Mouse (Mus musculus): ENCODE measurements around the gene Fam81b.
"Not testable (repeated sequence)": the region's sequence is repeated elsewhere in the genome, so short reads cannot be mapped to it uniquely, and the experiment has no call there.

Fam81b gene

DNA sequence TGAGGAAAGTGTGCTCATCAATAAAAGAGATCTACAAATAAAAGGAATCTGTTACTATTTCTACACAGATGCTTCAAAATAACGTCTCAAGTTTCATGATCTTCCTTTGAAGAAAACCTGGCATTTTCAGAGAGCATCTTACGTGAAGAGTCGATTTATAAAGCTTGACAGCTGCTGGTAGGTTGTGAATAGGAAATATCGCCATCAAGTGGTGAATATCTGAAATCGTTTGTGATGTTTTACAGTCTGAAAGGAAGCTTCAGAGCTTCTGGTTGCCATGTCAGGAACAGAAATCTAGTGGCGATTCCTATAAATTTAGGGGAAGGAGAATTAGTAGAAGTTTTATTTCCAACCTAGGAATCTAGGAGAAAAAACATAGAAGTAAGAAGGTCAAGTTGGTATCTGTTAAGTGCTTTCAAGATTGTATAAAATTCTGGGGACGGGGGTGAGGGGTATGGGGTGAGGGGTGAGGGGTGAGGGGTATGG, at the start of gene Fam81b:
Gene Fam81b (minus strand): TSS at position 436 of the 486 bp plus-strand sequence.
- DNase-seq (ENCODE audit: low spot score in 2 of 2): no peak

DNA sequence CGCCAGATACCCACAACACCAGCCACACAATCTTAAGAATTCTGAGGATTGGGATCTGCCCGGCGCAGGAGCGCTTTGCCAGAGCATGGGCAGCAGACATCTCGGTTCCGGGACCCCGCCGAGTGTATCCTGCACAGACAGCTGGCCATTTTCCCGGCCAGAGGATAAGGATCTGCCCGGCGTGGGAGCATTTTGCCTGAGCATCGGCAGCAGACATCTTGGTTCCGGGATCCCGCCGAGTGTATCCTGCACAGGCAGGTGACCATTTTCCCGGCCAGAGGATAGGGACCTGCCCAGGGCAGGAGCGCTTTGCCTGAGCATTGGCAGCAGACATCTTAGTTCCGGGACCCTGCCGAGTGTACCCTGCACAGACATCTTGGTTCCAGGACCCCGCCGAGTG, 41.1 kb upstream of the Fam81b start:
- DNase-seq (ENCODE audit: low spot score in 2 of 2): not testable (repeated sequence)

DNA sequence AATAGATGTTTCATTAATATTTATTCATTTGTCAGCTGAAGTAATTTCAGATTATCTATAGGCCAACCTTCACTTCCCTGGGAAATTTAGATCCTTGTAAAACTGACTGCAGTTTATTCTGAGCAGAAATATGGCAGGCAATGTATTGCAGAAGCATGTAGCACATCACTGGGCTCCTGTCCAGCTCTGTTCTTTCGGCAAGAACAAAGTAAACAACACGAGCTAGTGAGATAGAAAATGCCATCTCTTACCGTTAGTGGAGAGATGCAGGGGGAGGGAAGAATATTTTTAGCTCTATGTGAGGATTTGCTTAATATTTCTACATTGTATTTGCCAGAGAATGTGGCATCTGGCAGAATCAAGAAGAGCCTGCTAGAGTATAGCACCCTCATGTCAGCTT, 13.8 kb upstream of the Fam81b start:
- DNase-seq (ENCODE audit: low spot score in 2 of 2): no peak

DNA sequence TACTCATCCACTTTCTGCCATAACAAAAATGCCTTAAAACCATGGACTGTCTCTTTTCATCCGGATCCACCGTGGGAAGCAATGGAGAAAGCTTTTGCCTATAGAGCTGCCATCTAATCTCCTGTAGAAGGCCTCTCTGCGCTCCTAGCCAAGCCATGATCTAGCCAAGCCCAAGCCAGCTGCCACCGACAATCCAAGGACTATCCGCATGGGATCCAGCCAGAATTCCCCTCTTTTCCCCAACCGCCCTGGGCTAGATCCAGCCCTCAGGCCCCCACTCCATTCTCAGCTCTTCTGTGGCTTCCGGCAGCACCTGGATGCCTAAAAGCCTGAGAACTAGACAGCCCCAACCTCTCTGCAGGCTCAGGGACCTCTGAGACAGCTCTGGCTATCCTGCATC, 6.7 kb upstream of the Fam81b start:
- no peak for DNase-seq (ENCODE audit: low spot score in 2 of 2)

DNA sequence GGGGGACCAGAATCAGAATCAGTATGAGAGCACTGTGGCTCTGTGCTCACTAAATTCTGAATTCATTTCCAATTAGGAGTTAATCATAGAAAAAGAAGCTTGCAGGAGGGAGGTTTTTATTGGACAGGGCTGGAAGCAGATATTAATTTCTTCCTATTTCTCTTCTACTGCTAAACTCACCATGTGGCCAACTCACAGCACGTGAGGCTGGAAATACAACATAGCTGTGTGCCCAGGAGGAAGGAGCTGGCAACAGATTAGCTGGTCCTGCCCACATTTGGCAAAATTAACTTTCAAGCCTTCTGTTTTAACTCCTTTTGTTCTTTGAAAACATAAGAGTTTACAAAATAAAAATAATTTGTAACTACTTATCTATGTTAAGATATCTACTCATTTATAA, 3.9 kb upstream of the Fam81b start:
- no peak for DNase-seq (ENCODE audit: low spot score in 2 of 2)

DNA sequence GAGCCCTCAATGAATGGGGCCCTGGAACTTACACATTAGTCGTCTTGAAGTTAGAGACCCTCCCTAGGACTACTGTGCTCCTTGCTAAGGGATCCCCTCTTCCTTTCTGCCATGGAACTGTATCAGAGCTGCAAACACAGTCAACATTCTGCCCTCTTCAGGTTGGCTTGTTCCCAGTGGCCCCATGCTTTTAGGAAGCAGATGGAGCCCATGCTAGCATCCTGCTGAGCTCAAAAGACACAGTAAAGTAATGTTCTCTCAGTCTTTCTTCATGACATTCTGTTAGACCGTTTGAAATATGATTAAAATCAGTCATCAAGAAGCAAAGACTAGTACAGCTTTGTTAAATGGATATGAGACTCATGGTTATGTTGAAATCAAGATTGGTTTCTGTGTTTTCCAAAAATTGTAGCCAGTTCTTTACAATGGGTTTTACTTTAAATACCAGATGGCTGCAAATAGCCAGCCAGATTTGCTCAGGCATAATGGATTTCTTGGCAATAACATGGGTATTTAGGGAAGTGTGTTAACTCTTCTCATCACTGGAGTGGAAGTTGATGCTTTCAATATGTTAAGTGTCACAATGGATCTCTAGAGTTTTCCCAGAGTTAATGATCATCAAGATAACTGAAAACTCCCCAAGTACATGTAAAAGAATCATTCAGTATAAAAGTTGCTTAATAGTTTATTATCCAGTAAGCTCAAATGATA, 938 bp upstream of the Fam81b start:
- no peak for DNase-seq (ENCODE audit: low spot score in 2 of 2)

DNA sequence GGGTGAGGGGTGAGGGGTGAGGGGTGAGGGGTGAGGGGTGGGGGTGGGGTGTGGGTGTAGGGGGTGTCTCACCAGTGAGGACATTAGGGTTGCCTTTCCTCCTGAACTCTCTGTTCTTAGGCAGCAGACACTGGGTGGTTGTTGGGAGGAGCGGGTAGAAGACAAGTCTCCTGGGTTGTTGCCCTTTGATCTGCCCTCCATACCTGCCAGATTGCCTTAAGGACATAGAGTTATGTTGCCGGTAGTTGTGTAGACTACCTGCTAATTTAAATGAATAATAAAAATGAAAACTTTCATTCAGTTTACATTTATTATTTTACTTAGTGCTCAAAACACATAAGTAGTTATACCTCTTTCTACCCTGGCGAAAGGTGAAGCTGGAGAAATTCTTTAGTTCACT, 369 bp upstream of the Fam81b start:
- DNase-seq (ENCODE audit: low spot score in 2 of 2): no peak

DNA sequence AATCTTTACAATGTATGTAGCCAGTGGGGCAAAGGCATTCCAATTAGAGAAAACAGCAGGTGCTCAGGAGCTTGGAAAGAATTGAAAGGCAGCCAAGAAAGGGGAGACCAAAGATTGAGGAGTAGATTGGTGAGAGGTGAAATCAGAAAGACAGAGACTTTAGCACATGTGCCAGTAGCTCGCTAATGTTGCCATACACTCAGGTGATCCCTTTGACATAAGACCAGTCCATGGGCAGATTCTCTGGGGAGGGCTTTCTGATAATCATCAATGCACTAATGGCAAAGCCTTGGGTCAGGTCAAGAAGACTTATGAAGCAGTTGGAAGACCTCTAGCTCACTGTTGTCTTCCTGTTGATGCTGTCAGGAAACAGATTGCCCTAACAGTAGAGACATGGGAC, 671 bp downstream of the Fam81b start:
- DNase-seq (ENCODE audit: low spot score in 2 of 2): no peak

DNA sequence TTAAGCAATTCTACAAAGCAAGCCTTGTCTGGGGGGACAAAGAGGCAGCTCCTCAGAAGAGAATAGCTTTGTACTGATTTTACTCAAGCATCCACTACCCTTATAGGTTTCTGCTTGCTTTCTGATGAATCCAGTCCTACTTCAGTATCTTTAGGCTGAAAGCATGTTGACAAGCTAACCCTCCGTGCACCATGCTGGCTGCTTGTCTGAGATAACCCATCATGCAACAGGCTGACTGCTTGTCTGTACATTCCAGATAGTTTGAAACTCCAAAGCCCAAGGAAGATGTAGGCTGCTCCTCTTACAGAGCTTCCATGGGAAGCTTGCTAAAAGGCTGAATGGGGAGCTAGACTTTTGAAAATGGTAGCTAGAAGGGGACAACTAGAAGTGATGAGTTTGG, 1.7 kb downstream of the Fam81b start:
- DNase-seq (ENCODE audit: low spot score in 2 of 2): no peak

DNA sequence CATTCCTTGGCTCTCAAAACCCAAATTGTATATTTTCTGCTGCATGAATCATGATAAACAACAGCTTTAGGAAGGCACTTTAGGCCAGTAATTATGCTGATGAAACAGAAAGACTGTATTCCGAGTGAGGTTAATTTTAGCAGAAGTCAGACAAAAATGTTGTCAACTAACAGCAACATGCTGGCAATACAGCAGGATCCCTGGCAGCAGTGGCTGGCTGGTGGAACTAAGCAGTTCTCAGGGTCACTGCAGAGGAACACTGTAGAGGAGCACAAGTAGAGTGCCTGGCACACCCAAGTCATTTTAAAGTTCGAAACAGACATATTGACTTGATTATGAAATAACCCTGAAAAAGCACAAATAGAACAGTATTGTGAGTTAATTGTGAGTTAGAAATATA, 2.8 kb downstream of the Fam81b start:
- no peak for DNase-seq (ENCODE audit: low spot score in 2 of 2)

DNA sequence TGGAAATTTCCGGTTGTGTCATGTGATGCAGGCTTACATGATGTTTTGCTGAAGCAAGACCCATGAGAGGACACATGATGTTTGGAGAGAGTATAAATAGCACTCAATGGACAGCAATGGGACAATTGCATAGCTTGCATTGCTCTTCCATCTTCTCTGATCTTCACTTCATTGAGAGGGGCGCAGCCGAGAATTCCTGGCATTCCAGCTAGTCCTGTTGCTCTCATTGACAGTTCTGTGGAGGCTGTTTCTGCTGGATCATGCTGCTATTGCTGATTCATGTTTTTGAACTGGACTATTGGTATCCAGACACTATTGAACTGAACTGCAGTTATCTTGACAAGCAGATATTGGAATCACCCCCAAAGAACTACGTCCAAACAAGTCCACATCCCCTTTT, 12.8 kb downstream of the Fam81b start:
- DNase-seq (ENCODE audit: low spot score in 2 of 2): no peak

DNA sequence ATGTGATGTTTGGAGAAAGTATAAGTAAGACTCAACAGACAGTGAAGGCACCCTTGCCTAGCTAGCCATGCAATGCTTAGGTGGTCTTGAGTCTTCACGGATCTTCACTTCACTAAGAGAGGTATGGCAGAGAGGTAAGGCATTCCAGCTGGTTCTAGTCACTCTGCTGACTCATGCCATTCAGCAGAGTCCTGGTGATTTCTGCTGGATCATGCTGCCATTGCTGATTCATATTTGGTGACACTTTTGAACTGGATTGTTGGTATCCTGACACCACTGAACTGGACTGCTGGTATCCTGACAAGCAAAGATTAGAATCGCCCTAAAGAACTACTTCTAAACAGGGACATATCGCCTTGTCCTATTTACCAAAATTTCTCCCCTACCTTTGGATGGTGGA, 20.3 kb downstream of the Fam81b start:
- DNase-seq (ENCODE audit: low spot score in 2 of 2): no peak

DNA sequence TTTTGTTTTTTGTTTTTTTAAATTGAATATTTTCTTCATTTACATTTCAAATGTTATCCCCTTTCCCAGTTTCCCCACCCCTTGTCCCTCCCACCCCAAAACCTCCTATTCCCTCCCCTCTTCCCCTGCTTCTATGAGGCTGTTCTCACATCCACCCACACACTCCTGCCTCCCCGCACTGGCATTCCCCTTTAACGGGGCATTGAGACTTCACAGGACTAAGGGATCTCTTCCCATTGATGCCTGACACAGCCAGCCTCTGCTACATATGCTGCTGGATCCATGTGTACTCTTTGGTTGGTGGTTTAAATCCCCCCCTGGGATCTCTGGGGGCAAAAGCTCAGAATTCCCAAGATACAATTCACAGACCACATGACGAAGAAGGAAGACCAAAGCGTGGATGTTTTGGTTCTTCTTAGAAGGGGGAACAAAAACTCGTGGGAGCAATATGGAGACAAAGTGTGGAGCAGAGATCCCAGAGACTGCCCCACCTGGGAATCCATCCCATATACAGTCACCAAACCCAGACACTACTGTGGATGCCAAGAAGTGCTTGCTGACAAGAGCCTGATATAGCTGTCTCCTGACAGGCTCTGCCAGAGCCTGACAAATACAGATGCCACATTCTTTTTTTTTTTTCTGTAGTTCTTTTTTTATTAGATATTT, 40.4 kb downstream of the Fam81b start:
- DNase-seq (ENCODE audit: low spot score in 2 of 2): no peak

DNA sequence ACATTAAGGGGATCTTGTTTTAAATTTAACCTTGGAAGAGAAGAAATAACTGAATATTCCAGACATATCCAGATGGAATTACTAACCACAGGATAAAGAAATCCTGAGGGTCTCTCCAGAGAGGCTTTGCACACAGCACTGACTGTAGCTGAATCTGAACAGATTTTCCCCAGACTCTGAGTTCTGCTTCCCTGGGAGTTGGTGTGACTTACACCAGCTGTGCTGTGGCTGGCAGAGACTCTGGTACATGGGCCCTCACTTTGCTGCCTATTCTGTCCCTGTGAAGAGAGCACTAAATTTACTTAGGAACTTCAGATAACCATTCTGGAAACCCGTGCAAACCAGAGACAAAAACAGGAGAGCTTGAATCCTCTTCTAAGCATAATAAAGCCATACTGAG, 46.1 kb downstream of the Fam81b start:
- DNase-seq (ENCODE audit: low spot score in 2 of 2): no peak

DNA sequence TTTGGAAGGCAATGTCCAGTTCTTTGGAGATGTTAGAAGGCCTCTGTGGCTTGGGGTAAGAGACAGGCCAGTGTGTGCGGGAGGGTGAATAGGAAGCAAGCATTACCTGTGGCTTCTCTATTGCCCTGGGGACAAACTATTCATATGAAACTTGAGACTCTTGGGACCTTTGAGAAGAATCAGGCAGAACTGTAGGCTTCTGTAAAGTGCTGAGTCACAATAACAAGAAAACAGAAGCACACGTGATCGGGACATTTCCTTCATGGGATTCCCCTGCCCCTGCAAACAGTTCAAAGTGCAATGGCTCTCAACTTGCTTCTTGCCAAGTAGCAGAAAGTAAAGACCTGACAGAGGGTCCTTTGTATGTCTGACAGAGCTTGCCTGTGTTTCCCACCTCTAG, 48.5 kb downstream of the Fam81b start:
- no peak for DNase-seq (ENCODE audit: low spot score in 2 of 2)

DNA sequence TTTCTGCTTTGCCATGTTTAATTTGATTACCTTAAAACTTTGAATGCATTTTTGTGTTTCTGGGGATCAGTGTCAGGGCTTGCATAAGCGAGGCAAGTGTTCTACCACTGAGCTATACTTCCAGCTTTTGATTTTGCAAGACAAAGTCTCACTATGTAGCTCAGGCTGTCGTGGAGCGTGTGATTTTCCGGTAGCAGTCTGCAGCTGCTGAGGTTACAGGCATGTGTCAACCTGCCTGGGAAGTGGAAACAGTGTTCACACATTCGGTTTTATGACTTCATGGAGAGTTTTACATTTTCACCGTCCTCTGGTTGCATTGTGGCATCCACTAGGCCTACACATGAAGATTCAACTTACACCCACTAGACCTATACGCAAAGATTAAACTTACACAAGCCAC, 54.8 kb downstream of the Fam81b start:
- no peak for DNase-seq (ENCODE audit: low spot score in 2 of 2)

DNA sequence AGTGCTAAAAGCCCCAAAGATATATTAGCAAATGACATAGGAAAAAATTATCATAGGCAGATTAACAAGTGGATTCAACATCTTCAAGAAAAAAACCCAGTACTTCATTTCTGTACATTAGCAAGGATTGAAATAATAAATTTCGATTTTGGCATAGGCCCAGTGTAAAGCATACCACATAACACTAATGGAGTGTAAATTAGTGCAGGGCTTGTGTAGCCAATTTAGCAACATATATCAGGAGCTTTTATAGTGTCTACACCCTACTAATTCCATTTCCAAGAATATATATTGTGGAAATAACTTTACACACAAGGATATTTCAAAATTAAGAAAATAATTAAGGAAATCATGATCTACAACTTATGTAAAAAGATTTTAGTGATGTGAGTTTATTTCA, 55.8 kb downstream of the Fam81b start:
- DNase-seq (ENCODE audit: low spot score in 2 of 2): no peak

DNA sequence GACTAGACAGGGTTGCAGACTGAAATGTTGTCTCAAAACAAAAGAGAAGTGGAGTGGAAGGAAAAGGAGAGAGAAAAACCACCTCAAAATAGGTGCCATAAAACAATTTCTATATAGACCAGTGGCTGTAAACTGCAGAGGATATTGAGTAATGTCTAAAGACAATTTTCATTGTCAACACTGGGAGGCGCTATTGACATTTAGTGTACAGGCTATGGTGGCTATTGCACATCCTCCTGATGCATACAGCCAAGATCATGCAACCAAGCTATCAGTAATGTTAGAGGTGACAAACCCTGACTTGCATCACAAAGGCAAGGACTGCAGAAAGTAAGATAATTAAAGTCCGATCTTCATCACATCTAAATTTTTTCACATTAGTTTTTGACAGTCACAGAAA, 89.5 kb downstream of the Fam81b start:
- no peak for DNase-seq (ENCODE audit: low spot score in 2 of 2)

DNA sequence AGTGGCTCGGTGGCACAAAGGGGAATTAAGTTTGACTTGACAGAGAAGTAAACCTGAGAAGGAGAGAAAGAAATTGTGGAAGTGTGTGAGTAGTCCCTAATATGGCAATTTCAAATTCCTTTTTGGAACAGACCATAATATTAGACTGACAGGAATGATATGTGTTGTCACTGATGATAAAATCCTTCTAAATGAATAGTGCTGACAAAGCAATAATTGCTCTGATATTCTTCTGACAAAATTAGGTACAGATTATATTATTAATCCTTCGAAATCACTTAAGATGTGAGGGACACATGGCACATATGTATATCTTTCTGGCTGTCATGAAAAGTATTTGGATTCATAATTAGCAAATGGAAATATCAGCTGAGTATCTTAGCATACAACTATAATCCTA, 89.9 kb downstream of the Fam81b start:
- no peak for DNase-seq (ENCODE audit: low spot score in 2 of 2)

DNA sequence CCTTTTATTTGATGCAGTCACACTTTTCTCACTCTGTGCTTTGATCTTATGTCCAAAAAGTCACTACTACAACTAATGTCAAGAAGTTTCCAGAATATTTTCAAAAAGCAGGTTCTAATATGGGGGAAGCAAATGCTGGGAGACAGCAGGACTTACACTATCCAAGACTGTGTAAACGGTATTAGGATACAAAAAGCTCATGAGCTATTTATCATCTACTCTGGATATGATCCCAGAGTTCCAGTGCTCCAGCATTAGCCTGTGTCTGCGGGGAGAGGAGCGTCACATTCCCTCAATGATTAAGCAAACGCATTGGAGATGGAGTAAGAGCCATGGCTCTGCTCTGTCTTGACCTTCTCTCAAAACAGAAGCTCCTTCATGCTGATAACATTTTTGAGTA, 104.9 kb downstream of the Fam81b start:
- DNase-seq (ENCODE audit: low spot score in 2 of 2): no peak

DNA sequence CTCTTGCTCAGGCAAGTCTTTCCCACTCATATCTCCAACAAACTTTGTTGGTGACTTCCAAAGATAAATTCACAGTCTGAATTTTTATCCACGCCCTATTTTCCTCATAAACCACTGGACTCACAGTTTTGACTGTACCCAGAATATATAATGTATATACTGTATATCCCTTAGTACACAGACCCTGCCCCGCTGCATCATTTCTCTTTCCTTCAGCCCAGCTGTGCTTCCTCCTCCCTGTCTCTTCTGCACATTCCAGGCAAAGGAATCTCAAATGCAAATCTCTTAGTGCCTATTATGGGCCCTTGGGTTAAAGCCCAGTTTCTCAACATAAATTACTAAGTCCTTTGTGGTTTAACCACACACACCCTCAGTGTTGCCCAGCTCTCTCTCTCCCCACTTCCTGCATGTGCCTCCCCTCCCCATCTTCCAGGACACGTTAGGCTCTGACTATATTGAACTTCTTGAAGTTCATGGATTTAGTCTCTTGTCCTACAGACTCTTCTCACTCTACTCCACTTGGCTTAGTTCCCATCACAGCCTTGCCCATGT, 107.5 kb downstream of the Fam81b start:
- DNase-seq (ENCODE audit: low spot score in 2 of 2): no peak

DNA sequence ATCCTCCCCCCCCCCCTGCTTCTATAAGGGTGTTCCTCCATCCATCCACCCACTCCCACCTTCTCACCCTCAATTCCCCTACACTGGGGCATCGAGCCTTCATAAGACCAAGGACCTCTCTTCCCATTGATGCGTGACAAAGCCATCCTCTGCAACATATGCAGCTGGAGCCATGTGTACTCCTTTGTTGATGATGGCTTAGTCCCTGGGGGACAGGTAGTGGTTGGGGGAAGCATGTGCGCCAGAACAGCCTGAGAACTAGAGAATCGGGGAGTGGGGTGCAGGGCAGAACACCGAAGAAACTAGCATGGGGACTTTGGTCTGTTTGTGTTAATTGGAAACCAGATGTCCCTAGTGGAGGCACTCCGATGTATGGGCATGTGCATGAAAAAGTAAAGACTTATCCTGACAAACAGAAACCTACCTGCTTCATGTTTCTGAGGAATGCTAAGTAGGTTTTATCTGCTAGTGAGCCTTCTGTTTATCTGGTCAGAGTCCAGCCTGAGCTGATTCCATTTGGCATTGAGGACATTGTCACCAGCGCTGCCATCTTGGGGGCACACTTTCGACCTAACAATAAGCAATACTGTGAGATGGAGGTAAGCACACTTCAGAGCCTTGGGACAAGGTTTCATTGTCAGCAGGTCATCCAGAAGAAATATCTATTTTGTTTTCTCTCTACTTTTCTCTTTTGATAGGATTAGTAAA, 109.3 kb downstream of the Fam81b start:
- DNase-seq (ENCODE audit: low spot score in 2 of 2): no peak

DNA sequence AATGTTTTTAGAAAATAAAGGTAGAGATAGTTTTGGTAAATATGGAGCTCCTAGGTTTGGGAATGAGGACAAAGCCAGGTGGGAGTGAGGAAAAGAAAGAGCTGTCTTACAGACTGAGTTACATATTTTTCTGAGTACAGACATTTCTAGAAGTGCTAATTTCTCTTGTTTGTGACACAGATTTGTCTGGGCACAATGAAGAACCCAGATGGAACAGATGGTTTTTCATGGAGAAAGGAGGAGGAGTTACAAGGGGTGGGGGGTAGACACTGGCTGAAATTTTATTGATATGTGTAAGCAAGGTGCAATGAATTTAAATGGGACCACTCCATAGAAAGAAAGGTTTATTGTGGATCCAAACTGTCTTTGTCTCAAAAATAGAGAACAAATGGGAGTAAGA, 109.9 kb downstream of the Fam81b start:
- no peak for DNase-seq (ENCODE audit: low spot score in 2 of 2)
